25 mouse cellular contexts compared by ENCODE assay signal in the genomic region with DNA sequence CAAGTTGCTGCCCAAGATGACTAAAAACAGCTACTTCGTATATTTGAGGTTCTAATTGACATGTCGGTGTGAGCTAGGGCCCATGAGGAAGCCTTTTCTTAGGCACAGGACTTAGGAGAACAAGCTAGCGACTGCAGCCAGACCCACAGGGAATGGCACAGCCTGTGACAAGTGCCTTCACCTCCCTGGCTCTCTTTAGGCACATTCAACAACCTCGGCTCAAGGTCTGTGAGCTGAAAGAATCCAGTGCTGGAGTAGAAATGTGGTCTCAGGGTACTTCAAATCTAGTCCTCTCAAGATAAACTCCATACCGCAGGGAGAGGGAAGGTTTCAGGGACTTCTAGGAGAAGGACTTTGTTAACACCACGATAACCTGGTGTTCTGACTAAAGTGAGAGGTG.
"Had no signal": no experiment of that assay in that cellular context is flagged by ENCODE, and none has a peak within 500 bp of the region (broad histone marks: within the 10 kb centered on the region; RNA-seq: fewer than 3 reads in every experiment).

No protein-coding gene starts in this region.

- H3K27ac ChIP-seq: heart, adult 2 months; heart, embryonic 13.5 days; heart, embryonic 15.5 days; hindbrain, embryonic 13.5 days; hindbrain, embryonic 15.5 days; hindbrain, postnatal 0 days; kidney, embryonic 15.5 days; kidney, postnatal 0 days; limb, embryonic 13.5 days; limb, embryonic 15.5 days had no signal

- H3K4me3 ChIP-seq: heart, adult 2 months; heart, embryonic 13.5 days; heart, embryonic 15.5 days; hindbrain, embryonic 13.5 days; hindbrain, embryonic 15.5 days; kidney, embryonic 15.5 days; limb, embryonic 13.5 days; limb, embryonic 15.5 days had no signal

- H3K9ac ChIP-seq: heart, embryonic 13.5 days; heart, embryonic 15.5 days; hindbrain, embryonic 13.5 days; hindbrain, embryonic 15.5 days; kidney, embryonic 15.5 days; limb, embryonic 13.5 days; limb, embryonic 15.5 days had no signal

- H3K27me3 ChIP-seq: hindbrain, embryonic 13.5 days; hindbrain, embryonic 15.5 days; kidney, embryonic 15.5 days; limb, embryonic 13.5 days; limb, embryonic 15.5 days had no signal

- H3K4me2 ChIP-seq: heart, embryonic 11.5 days; heart, embryonic 13.5 days; heart, embryonic 15.5 days; hindbrain, embryonic 13.5 days; hindbrain, embryonic 15.5 days; kidney, embryonic 15.5 days; limb, embryonic 13.5 days; limb, embryonic 15.5 days had no signal

- H3K36me3 ChIP-seq: heart, embryonic 13.5 days; heart, embryonic 15.5 days; hindbrain, embryonic 13.5 days; hindbrain, embryonic 15.5 days; kidney, embryonic 15.5 days; limb, embryonic 13.5 days; limb, embryonic 15.5 days had no signal

- DNase-seq: gastrocnemius, postnatal 14 days; gastrocnemius, postnatal 36 days; heart, adult 11 months; heart, adult 2 months; heart, postnatal 14 days; heart, postnatal 36 days; kidney, adult 11 months; kidney, adult 2 months; kidney, adult 9 months; kidney, postnatal 14 days; kidney, postnatal 36 days; layer of hippocampus, adult 9-11 months; layer of hippocampus, postnatal 36 days; left cerebral cortex, postnatal 4 days had no signal

- H3K9me3 ChIP-seq: heart, embryonic 15.5 days; hindbrain, embryonic 13.5 days; hindbrain, embryonic 15.5 days; kidney, embryonic 15.5 days; limb, embryonic 15.5 days had no signal

- ATAC-seq: forebrain, embryonic 16.5 days; hindbrain, postnatal 0 days had no signal

- H3K4me1 ChIP-seq: heart, embryonic 13.5 days; heart, embryonic 15.5 days; hindbrain, embryonic 13.5 days; hindbrain, embryonic 15.5 days; kidney, embryonic 15.5 days; limb, embryonic 15.5 days had no signal
